Mouse (Mus musculus): Measurements from ENCODE around the gene Cdkal1. TPM values are rescaled to one million over a fixed set of nuclear protein-coding genes. Genes with fewer than 3 reads are reported as not detected.

The Cdkal1 gene
- polyA plus RNA-seq, 1 experiment: 5.1 TPM

DNA sequence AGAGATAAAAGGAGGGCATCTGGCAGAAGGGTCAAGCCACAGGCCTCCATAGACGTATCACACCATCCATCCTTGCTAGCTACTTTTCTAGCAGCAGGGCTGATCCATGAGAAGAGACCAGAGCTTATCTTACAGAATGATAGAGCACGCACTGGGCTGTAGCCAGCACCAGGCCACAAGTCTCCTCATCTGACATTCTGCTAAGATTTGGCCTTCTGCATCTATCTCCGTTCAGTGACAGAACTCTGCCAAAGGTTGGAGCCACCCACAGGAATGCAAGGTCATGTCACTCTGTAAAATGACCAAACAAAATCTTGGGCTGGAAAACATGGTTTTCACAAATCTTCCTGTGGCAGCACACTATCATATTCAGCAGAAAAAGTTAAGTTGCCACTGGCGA, 493.6 kb downstream of the Cdkal1 start:
- H3K4me3 ChIP-seq (ENCODE audit: insufficient read depth, poor library complexity, severe bottlenecking): no peak overlapping the region
- no peak for TF ChIP-seq CEBPB (IDR thresholded peaks at IDR 0.05; ENCODE audit: low read depth)
- no peak for TF ChIP-seq USF1 (IDR thresholded peaks at IDR 0.05; ENCODE audit: low read depth)
- H3K27me3 ChIP-seq (ENCODE audit: control insufficient read depth, insufficient read depth, insufficient read length): no peaks in the 10 kb centered on the region

DNA sequence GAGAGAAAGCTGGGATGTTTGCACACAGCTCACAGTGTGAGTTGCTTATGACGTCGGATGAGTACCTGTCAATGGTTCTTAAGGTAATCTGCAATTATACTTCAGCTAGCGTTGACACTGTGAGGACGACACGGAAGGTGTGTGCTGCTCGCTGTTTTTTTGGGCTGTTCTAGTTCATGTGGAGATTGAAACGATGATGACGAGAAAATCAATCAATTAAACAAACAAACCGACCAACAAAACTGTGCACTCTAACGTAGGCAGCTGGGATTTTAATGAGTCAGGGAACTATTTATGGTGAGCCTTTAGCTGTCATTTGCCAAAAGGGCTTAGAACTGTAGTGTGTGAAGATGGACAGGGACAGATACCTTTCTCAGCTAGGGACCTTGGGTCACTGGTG, 494.6 kb downstream of the Cdkal1 start:
- Histone ChIP-seq H3K4me3 (ENCODE audit: insufficient read depth, poor library complexity, severe bottlenecking) (no peak overlapping the region), H3ac (ENCODE audit: control insufficient read depth, insufficient read length, low read depth) (no peak overlapping the region), H3K79me2 (ENCODE audit: control insufficient read depth, insufficient read depth) (no peaks in the 10 kb centered on the region), H3K36me3 (ENCODE audit: control insufficient read depth, insufficient read depth) (no peaks in the 10 kb centered on the region), H3K27me3 (ENCODE audit: control insufficient read depth, insufficient read depth, insufficient read length) (no peaks in the 10 kb centered on the region), H3K79me3 (ENCODE audit: low read depth) (no peaks in the 10 kb centered on the region)
- TF ChIP-seq MYOD1 (IDR thresholded peaks at IDR 0.05; ENCODE audit: control insufficient read depth, insufficient read length, low read depth) (no peak), CEBPB (IDR thresholded peaks at IDR 0.05; ENCODE audit: low read depth) (no peak), FOSL1 (IDR thresholded peaks at IDR 0.05; ENCODE audit: insufficient read depth, low read length, poor library complexity, severe bottlenecking) (no peak), MYOG (IDR thresholded peaks at IDR 0.05; ENCODE audit: control insufficient read depth, extremely low read depth, insufficient read length) (no peak), MAX (IDR thresholded peaks at IDR 0.05) (no peak), USF1 (IDR thresholded peaks at IDR 0.05; ENCODE audit: low read depth) (no peak), CTCF (IDR thresholded peaks at IDR 0.05; ENCODE audit: control insufficient read depth, insufficient read depth, insufficient read length) (no peak)

More for the DNA sequence above, 493.6 kb downstream of the Cdkal1 start:
- H3K79me2 ChIP-seq (ENCODE audit: control insufficient read depth, insufficient read depth): no peaks in the 10 kb centered on the region
- no peaks in the 10 kb centered on the region for H3K36me3 ChIP-seq (ENCODE audit: control insufficient read depth, insufficient read depth)
- no peak overlapping the region for H3ac ChIP-seq (ENCODE audit: control insufficient read depth, insufficient read length, low read depth)
- H3K79me3 ChIP-seq (ENCODE audit: low read depth): no peaks in the 10 kb centered on the region

DNA sequence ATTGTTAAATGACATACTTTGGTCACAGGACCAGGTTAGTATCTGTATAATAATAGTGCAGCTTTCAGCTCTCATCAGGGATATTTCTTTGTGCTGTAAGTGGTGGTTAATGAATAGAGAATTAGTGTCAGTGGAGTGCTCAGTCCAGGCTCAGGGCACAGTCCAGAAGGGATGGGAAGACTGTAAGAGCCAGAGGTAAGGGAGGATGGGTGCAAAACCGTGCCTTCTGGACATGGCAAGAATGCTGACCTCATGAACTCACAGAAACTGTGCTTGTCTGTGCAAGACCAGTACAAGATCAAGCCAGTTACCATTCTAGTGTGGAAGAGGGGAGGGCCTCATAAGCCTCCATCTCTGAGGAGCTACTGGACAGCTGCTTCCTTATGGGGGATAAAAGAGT, 496.1 kb downstream of the Cdkal1 start:
- H3K27me3 ChIP-seq (ENCODE audit: control insufficient read depth, insufficient read depth, insufficient read length): no peaks in the 10 kb centered on the region
- no peaks in the 10 kb centered on the region for H3K79me2 ChIP-seq (ENCODE audit: control insufficient read depth, insufficient read depth)
- H3K79me3 ChIP-seq (ENCODE audit: low read depth): no peaks in the 10 kb centered on the region

DNA sequence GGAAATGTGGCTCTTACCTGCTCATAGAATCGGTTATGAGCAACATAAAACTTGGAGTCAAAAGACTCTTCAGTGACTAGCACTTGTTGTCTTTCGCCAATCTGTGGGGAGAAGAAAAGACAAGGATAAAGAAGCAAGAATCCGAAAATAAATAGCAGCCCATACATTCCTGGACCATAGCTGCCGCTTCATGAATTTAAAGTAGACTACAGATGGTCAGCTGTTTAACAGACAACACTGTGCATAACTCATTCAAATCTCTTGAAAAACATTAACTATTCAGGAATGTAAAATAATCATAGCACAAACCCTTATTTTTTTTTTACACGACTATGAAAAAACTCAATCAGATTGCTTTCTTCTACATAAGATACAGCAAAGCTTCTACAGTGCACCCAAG, 498.0 kb downstream of the Cdkal1 start:
- no peaks in the 10 kb centered on the region for H3K79me2 ChIP-seq (ENCODE audit: control insufficient read depth, insufficient read depth)
- H3K36me3 ChIP-seq (ENCODE audit: control insufficient read depth, insufficient read depth): no peaks in the 10 kb centered on the region
- H3ac ChIP-seq (ENCODE audit: control insufficient read depth, insufficient read length, low read depth): no peak overlapping the region
- H3K79me3 ChIP-seq (ENCODE audit: low read depth): no peaks in the 10 kb centered on the region
- no peaks in the 10 kb centered on the region for H3K27me3 ChIP-seq (ENCODE audit: control insufficient read depth, insufficient read depth, insufficient read length)
- TF ChIP-seq MAX (IDR thresholded peaks at IDR 0.05) (no peak), MYOG (IDR thresholded peaks at IDR 0.05; ENCODE audit: control insufficient read depth, extremely low read depth, insufficient read length) (no peak), FOSL1 (IDR thresholded peaks at IDR 0.05; ENCODE audit: insufficient read depth, low read length, poor library complexity, severe bottlenecking) (no peak), MYOD1 (IDR thresholded peaks at IDR 0.05; ENCODE audit: control insufficient read depth, insufficient read length, low read depth) (no peak), USF1 (IDR thresholded peaks at IDR 0.05; ENCODE audit: low read depth) (no peak), CTCF (IDR thresholded peaks at IDR 0.05; ENCODE audit: control insufficient read depth, insufficient read depth, insufficient read length) (no peak)
- H3K4me3 ChIP-seq (ENCODE audit: insufficient read depth, poor library complexity, severe bottlenecking): no peak overlapping the region

More for the DNA sequence above, 496.1 kb downstream of the Cdkal1 start:
- Histone ChIP-seq H3K4me3 (ENCODE audit: insufficient read depth, poor library complexity, severe bottlenecking) (no peak overlapping the region), H3K36me3 (ENCODE audit: control insufficient read depth, insufficient read depth) (no peaks in the 10 kb centered on the region), H3ac (ENCODE audit: control insufficient read depth, insufficient read length, low read depth) (no peak overlapping the region)
- TF ChIP-seq MYOD1 (IDR thresholded peaks at IDR 0.05; ENCODE audit: control insufficient read depth, insufficient read length, low read depth) (no peak), CEBPB (IDR thresholded peaks at IDR 0.05; ENCODE audit: low read depth) (no peak), CTCF (IDR thresholded peaks at IDR 0.05; ENCODE audit: control insufficient read depth, insufficient read depth, insufficient read length) (no peak), FOSL1 (IDR thresholded peaks at IDR 0.05; ENCODE audit: insufficient read depth, low read length, poor library complexity, severe bottlenecking) (no peak)

DNA sequence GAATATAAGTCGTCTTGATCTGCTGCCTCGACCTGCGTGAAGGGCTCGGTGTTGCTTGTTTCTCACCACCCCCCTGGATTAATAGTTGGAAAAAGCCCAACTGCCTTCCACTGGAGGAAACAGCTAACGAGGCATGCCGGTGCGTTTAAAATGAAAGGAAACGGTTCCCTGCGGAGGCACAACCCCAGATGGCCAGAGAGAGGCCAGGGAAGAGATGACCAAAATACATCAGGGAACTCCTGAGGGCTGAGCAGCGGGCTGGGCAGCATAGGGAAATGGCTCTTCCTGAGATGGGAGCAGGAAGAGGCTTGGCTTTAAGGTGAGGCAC, 499.4 kb downstream of the Cdkal1 start:
- Histone ChIP-seq H3K79me3 (ENCODE audit: low read depth) (no peaks in the 10 kb centered on the region), H3K4me3 (ENCODE audit: insufficient read depth, poor library complexity, severe bottlenecking) (no peak overlapping the region), H3K36me3 (ENCODE audit: control insufficient read depth, insufficient read depth) (no peaks in the 10 kb centered on the region), H3K27me3 (ENCODE audit: control insufficient read depth, insufficient read depth, insufficient read length) (no peaks in the 10 kb centered on the region), H3K79me2 (ENCODE audit: control insufficient read depth, insufficient read depth) (no peaks in the 10 kb centered on the region), H3ac (ENCODE audit: control insufficient read depth, insufficient read length, low read depth) (no peak overlapping the region)
- TF ChIP-seq CEBPB (IDR thresholded peaks at IDR 0.05; ENCODE audit: low read depth) (no peak), USF1 (IDR thresholded peaks at IDR 0.05; ENCODE audit: low read depth) (no peak), MYOD1 (IDR thresholded peaks at IDR 0.05; ENCODE audit: control insufficient read depth, insufficient read length, low read depth) (no peak), FOSL1 (IDR thresholded peaks at IDR 0.05; ENCODE audit: insufficient read depth, low read length, poor library complexity, severe bottlenecking) (no peak), MYOG (IDR thresholded peaks at IDR 0.05; ENCODE audit: control insufficient read depth, extremely low read depth, insufficient read length) (no peak), MAX (IDR thresholded peaks at IDR 0.05) (no peak), CTCF (IDR thresholded peaks at IDR 0.05; ENCODE audit: control insufficient read depth, insufficient read depth, insufficient read length) (no peak)

DNA sequence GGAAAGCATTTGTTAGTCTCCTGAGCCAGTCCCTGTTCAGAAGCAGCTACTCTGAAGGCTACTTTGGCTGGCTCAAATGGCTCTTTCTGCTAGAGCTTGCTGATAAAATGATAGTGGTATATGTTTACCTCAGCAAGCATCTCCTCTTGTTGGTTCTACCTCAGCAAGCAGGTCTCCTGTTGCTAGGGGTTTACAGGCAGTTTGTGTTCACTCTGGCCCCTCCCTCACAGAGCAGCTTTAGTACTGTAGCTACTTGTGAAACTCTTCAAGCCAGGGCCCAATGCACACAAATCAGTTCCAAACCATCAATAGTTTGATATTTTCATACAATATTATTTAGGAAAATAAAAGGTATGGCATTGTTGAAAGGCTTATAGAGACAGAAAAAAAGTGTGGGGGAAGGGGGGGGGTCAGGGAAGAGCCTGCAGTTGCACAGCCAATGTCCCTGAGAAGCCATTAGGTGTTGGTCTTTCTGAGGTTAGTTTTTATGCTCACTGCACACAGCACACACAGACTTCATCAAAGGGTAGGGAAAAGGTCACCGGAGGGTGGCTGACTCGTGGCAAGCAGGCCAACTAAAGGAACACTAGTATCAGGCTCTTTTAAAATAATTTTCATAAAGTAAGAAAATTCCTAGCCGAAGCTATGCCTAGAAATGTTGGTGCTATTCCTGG, 499.9 kb downstream of the Cdkal1 start:
- H3ac ChIP-seq (ENCODE audit: control insufficient read depth, insufficient read length, low read depth): no peak overlapping the region
- H3K79me3 ChIP-seq (ENCODE audit: low read depth): no peaks in the 10 kb centered on the region
- TF ChIP-seq MYOG (IDR thresholded peaks at IDR 0.05; ENCODE audit: control insufficient read depth, extremely low read depth, insufficient read length) (no peak), USF1 (IDR thresholded peaks at IDR 0.05; ENCODE audit: low read depth) (no peak), CEBPB (IDR thresholded peaks at IDR 0.05; ENCODE audit: low read depth) (no peak), MYOD1 (IDR thresholded peaks at IDR 0.05; ENCODE audit: control insufficient read depth, insufficient read length, low read depth) (no peak), CTCF (IDR thresholded peaks at IDR 0.05; ENCODE audit: control insufficient read depth, insufficient read depth, insufficient read length) (no peak), FOSL1 (IDR thresholded peaks at IDR 0.05; ENCODE audit: insufficient read depth, low read length, poor library complexity, severe bottlenecking) (no peak), MAX (IDR thresholded peaks at IDR 0.05) (no peak)
- H3K27me3 ChIP-seq (ENCODE audit: control insufficient read depth, insufficient read depth, insufficient read length): no peaks in the 10 kb centered on the region
- no peak overlapping the region for H3K4me3 ChIP-seq (ENCODE audit: insufficient read depth, poor library complexity, severe bottlenecking)
- H3K79me2 ChIP-seq (ENCODE audit: control insufficient read depth, insufficient read depth): no peaks in the 10 kb centered on the region
- H3K36me3 ChIP-seq (ENCODE audit: control insufficient read depth, insufficient read depth): no peaks in the 10 kb centered on the region
